Mouse (Mus musculus): Measurements from ENCODE around the gene Prss22.

The Prss22 gene

GRCm38 (mm10) chr17:23997901-23998300 is at the start of gene Prss22:
Prss22 (minus strand) TSS chr17:23998100.
- in situ Hi-C loops (cut with MboI, MseI) = no loop called here

- in situ Hi-C loops (cut with MboI, MseI) = no loop called here
These were observed 48.1 kb upstream of the Prss22 start for GRCm38 (mm10) chr17:24046026-24046425.

- in situ Hi-C loops (cut with MboI, MseI) = no loop called here
These were observed 47.7 kb upstream of the Prss22 start for GRCm38 (mm10) chr17:24045608-24046007.

GRCm38 (mm10) chr17:24044482-24044881 is 46.6 kb upstream of the Prss22 start:
- in situ Hi-C loops (cut with MboI, MseI) = no loop called here

GRCm38 (mm10) chr17:24037844-24038243 is 39.9 kb upstream of the Prss22 start, which contains the start of gene Prss27:
Prss27 (plus strand) TSS chr17:24038144.
- in situ Hi-C loops (cut with MboI, MseI) = no loop called here

- in situ Hi-C loops (cut with MboI, MseI) = no loop called here
These were observed 39.5 kb upstream of the Prss22 start for GRCm38 (mm10) chr17:24037360-24037759.

- in situ Hi-C loops (cut with MboI, MseI) = no loop called here
These were observed 39.1 kb upstream of the Prss22 start for GRCm38 (mm10) chr17:24036954-24037353.

GRCm38 (mm10) chr17:24035087-24035486 is 37.2 kb upstream of the Prss22 start:
- in situ Hi-C loops (cut with MboI, MseI) = no loop called here

GRCm38 (mm10) chr17:24030551-24030950 is 32.7 kb upstream of the Prss22 start:
- in situ Hi-C loops (cut with MboI, MseI) = no loop called here

- in situ Hi-C loops (cut with MboI, MseI) = no loop called here
These were observed 31.6 kb upstream of the Prss22 start for GRCm38 (mm10) chr17:24029477-24029876.

GRCm38 (mm10) chr17:24021375-24022199 is 23.7 kb upstream of the Prss22 start:
- in situ Hi-C loops (cut with MboI, MseI) = no loop called here

- in situ Hi-C loops (cut with MboI, MseI) = no loop called here
These were observed 22.8 kb upstream of the Prss22 start for GRCm38 (mm10) chr17:24020696-24021095.

- in situ Hi-C loops (cut with MboI, MseI) = no loop called here
These were observed 17.8 kb upstream of the Prss22 start for GRCm38 (mm10) chr17:24015727-24016126.

- in situ Hi-C loops (cut with MboI, MseI) = no loop called here
These were observed 16.6 kb upstream of the Prss22 start for GRCm38 (mm10) chr17:24014433-24014965.

GRCm38 (mm10) chr17:24012921-24013320 is 15.0 kb upstream of the Prss22 start:
- in situ Hi-C loops (cut with MboI, MseI) = no loop called here

GRCm38 (mm10) chr17:24009617-24010016 is 11.7 kb upstream of the Prss22 start:
- in situ Hi-C loops (cut with MboI, MseI) = no loop called here

GRCm38 (mm10) chr17:24008105-24008504 is 10.2 kb upstream of the Prss22 start:
- in situ Hi-C loops (cut with MboI, MseI) = no loop called here

- in situ Hi-C loops (cut with MboI, MseI) = no loop called here
These were observed 9.5 kb upstream of the Prss22 start for GRCm38 (mm10) chr17:24007391-24007790.

- in situ Hi-C loops (cut with MboI, MseI) = no loop called here
These were observed 9.0 kb upstream of the Prss22 start for GRCm38 (mm10) chr17:24006930-24007329.

GRCm38 (mm10) chr17:24005049-24005448 is 7.1 kb upstream of the Prss22 start:
- in situ Hi-C loops (cut with MboI, MseI) = no loop called here

GRCm38 (mm10) chr17:24004071-24004665 is 6.3 kb upstream of the Prss22 start:
- in situ Hi-C loops (cut with MboI, MseI) = no loop called here

GRCm38 (mm10) chr17:24000404-24000803 is 2.5 kb upstream of the Prss22 start:
- in situ Hi-C loops (cut with MboI, MseI) = no loop called here

GRCm38 (mm10) chr17:23998383-23998782 is 483 bp upstream of the Prss22 start:
- in situ Hi-C loops (cut with MboI, MseI) = no loop called here

All from T-helper 1 cell (primary cell).